Mouse (Mus musculus): ENCODE measurements at regions not wholly inside any gene's neighbourhood (a gene's known extent, or its start where the extent isn't known, plus 50 kb on each side); places are given as distances from the start of the nearest gene placed in this dataset.
A peak's percentile ranks its signal among the peaks of the same experiment; 100 is the strongest.

DNA sequence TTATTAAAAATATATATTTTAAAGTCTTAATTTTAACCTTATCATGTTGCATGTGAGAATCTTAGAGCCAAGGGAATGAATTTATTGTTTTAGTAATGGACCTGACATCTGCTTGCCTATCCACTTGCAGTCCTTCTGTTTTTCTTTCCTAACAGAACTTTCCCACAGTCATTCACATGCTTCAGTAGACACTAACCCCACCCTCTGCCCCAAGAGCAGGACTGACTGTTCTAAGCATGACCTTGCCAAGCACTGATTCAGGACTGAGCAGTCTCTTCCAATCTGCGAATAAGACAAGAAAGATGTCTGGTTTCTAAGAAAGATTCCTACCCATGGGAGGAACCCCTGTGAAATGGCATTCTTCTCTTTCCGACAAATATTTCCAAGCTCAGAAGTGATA lies 117.9 kb upstream of the Tll1 start:
- Histone ChIP-seq H3K9ac (replicated peaks; ENCODE audit: low read depth, low read length) (no peak overlapping the region), H3K27ac (ENCODE audit: low read length) (no peak overlapping the region), H3K9me3 (ENCODE audit: control insufficient read depth, low read length) (no peaks in the 10 kb centered on the region), H3K4me1 (replicated peaks; ENCODE audit: control insufficient read depth, insufficient read depth, low read length) (peaks cover 3% of the 10 kb centered on the region; the same call in 1 of the 2 replicates), H3K27me3 (replicated peaks; ENCODE audit: control insufficient read depth, insufficient read depth, low read length) (peaks cover 5% of the 10 kb centered on the region; the same call in 1 of the 2 replicates), H3K4me3 (replicated peaks; ENCODE audit: low read length) (no peak overlapping the region), H3K36me3 (ENCODE audit: control insufficient read depth, insufficient read depth) (no peaks in the 10 kb centered on the region), H3K4me2 (ENCODE audit: low read length) (no peak overlapping the region)
- no peak for ATAC-seq
- 91% methylated on average over 2 of the region's 2 CpGs for WGBS

DNA sequence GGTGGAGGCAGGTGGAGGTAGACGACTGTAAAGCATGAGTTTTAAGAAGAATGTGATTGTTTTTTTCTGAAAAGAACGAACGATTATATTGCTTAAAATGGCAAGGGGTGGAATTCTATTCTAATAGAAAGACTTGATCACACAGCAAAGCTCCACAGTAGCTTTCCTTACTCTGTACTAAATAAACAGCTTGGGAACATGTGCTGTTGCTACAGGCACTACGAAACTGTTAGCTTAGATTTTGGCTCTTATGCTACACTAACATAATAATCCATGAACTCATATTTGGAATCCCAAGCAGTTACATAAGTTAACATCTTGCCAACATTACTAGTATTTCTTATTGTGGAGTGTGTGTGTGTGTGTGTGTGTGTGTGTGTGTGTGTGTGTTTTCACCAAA lies 114.3 kb upstream of the Tll1 start:
- H3K4me2 ChIP-seq (ENCODE audit: low read length): no peak overlapping the region
- WGBS: 61% methylated on average over 4 of the region's 4 CpGs
- no peak overlapping the region for H3K9ac ChIP-seq (replicated peaks; ENCODE audit: low read depth, low read length)
- no peaks in the 10 kb centered on the region for H3K36me3 ChIP-seq (ENCODE audit: control insufficient read depth, insufficient read depth)
- H3K4me1 ChIP-seq (replicated peaks; ENCODE audit: control insufficient read depth, insufficient read depth, low read length): peaks cover 9% of the 10 kb centered on the region
- no peak overlapping the region for H3K27ac ChIP-seq (ENCODE audit: low read length)
- ATAC-seq: peak; percentile 81
- H3K27me3 ChIP-seq (replicated peaks; ENCODE audit: control insufficient read depth, insufficient read depth, low read length): peaks cover 5% of the 10 kb centered on the region; the same call in 1 of the 2 replicates
- no peak overlapping the region for H3K4me3 ChIP-seq (replicated peaks; ENCODE audit: low read length)
- H3K9me3 ChIP-seq (ENCODE audit: control insufficient read depth, low read length): no peaks in the 10 kb centered on the region

DNA sequence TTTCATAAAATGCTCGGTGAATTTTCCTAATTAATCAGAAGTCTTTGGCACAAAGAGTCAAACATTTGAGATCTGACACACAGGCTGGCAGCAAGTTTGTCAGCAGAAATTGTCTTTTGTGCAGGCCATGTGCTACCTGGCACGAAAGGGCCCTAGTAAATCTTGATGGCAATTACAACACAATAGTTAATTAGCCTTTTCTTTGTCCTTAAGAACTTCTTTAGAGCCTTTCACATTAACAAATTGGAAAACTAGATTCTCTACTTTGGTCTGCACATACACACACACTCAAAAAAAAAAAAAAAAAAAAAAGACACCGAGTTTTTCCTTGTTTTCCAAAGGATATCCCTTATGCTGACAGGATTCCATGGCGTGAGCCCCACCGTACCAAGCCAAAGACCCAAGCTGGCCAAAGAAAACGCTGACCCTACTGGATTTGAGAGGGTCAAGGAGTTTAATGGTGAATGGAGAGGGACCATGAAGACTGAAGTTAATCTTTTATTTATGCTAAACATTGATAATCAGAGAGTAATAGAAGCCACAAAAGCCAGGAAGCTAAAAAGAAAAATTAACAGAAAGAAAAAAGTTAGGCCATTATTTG lies 113.2 kb upstream of the Tll1 start:
- peak; percentile 74 for ATAC-seq
- peaks cover 9% of the 10 kb centered on the region for H3K4me1 ChIP-seq (replicated peaks; ENCODE audit: control insufficient read depth, insufficient read depth, low read length)
- 0 out of 2 replicates have a peak overlapping the region, but pooled peaks have one; percentile 3 for H3K4me2 ChIP-seq (ENCODE audit: low read length)

DNA sequence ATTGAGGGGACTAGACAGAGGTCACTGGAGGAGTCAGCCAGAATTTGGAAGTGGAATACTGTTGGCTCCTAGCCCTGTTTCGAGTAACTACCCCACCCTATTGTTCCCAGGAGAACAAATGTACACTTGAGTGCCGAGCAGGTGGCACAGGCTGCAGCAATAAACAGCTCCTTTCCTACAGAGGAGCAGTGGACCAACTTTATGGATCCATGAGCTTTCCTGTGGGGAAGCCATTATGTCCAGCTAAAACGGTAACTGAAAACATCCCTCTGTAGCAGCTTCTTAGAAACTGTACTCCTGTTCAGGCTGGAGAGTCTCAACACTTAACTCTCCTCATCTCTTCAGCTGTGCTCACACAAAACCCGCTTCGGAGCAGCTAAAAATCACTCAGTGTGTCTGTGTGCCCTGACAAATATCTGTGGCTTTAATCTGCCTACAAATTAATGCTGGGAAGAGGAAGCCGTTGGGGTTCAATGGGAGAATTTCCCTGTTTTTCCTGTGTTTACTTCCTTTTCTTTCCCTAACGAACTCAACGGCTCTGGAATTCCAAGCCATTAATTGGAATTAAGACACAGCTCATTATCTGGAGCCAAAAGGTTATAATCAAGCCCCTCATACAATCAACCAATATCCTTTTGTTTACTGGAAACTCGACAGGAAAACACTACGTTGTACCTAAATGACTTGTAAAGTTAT lies 112.6 kb upstream of the Tll1 start:
- Histone ChIP-seq H3K27me3 (replicated peaks; ENCODE audit: control insufficient read depth, insufficient read depth, low read length) (peaks cover 5% of the 10 kb centered on the region; the same call in 1 of the 2 replicates), H3K9me3 (ENCODE audit: control insufficient read depth, low read length) (0 out of 2 replicates have a peak, but pooled peaks cover 3% of the 10 kb centered on the region), H3K4me2 (ENCODE audit: low read length) (0 out of 2 replicates have a peak overlapping the region, but pooled peaks have one; percentile 3), H3K4me1 (replicated peaks; ENCODE audit: control insufficient read depth, insufficient read depth, low read length) (peaks cover 9% of the 10 kb centered on the region), H3K27ac (ENCODE audit: low read length) (no peak overlapping the region), H3K4me3 (replicated peaks; ENCODE audit: low read length) (no peak overlapping the region), H3K36me3 (ENCODE audit: control insufficient read depth, insufficient read depth) (no peaks in the 10 kb centered on the region), H3K9ac (replicated peaks; ENCODE audit: low read depth, low read length) (no peak overlapping the region)
- 2% methylated on average over 10 of the region's 10 CpGs for WGBS
- ATAC-seq: peak; percentile 57

More for the DNA sequence above, 113.2 kb upstream of the Tll1 start:
- H3K4me3 ChIP-seq (replicated peaks; ENCODE audit: low read length): no peak overlapping the region
- H3K9ac ChIP-seq (replicated peaks; ENCODE audit: low read depth, low read length): no peak overlapping the region
- no peak overlapping the region for H3K27ac ChIP-seq (ENCODE audit: low read length)
- H3K27me3 ChIP-seq (replicated peaks; ENCODE audit: control insufficient read depth, insufficient read depth, low read length): peaks cover 5% of the 10 kb centered on the region; the same call in 1 of the 2 replicates
- 10% methylated on average over 6 of the region's 6 CpGs for WGBS
- 0 out of 2 replicates have a peak, but pooled peaks cover under 1% of the 10 kb centered on the region for H3K9me3 ChIP-seq (ENCODE audit: control insufficient read depth, low read length)
- no peaks in the 10 kb centered on the region for H3K36me3 ChIP-seq (ENCODE audit: control insufficient read depth, insufficient read depth)

DNA sequence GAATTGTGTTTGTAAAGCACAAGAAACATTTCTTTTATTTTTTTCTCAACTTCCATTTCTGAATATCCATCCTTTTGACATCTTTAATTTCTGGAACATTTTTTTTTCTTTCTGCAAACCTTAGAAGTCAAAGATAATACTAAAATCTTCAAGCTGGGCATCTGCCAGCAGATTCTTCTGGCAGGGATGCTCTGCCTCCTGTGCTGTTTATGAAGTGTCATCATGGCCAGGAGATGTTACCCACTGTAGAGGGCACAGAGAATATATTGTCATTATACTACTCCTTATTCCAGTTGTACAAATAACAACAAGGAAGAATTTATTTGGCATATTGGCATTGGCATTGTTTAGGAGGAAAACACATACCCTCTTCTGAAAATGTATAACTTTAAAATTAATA lies 111.7 kb upstream of the Tll1 start:
- no peak for ATAC-seq
- Histone ChIP-seq H3K4me2 (ENCODE audit: low read length) (no peak overlapping the region), H3K4me1 (replicated peaks; ENCODE audit: control insufficient read depth, insufficient read depth, low read length) (peaks cover 9% of the 10 kb centered on the region), H3K9me3 (ENCODE audit: control insufficient read depth, low read length) (0 out of 2 replicates have a peak, but pooled peaks cover 3% of the 10 kb centered on the region), H3K27me3 (replicated peaks; ENCODE audit: control insufficient read depth, insufficient read depth, low read length) (peaks cover 5% of the 10 kb centered on the region; the same call in 1 of the 2 replicates), H3K36me3 (ENCODE audit: control insufficient read depth, insufficient read depth) (no peaks in the 10 kb centered on the region), H3K27ac (ENCODE audit: low read length) (no peak overlapping the region), H3K9ac (replicated peaks; ENCODE audit: low read depth, low read length) (no peak overlapping the region), H3K4me3 (replicated peaks; ENCODE audit: low read length) (no peak overlapping the region)

DNA sequence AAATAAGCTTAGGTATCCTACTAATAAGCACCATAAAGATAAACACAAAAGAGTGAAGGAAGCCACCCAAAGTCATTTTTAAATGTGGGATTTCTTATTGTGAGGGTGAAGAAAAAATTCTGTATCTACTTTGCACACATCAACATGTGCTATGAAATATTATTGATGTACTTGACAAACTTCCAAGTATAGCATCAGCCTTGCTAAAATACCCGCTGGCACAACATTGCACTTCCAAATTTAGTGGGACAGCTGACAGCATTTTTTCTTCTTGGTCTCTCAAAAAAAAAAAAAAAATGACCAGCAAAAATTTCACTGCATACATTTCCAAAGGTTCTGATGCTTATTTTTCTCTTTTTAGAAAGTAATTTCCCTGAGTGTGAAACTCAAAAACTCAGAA lies 101.9 kb upstream of the Tll1 start:
- Histone ChIP-seq H3K27me3 (replicated peaks; ENCODE audit: control insufficient read depth, insufficient read depth, low read length) (no peaks in the 10 kb centered on the region), H3K4me2 (ENCODE audit: low read length) (no peak overlapping the region), H3K9me3 (ENCODE audit: control insufficient read depth, low read length) (no peaks in the 10 kb centered on the region), H3K4me3 (replicated peaks; ENCODE audit: low read length) (no peak overlapping the region), H3K4me1 (replicated peaks; ENCODE audit: control insufficient read depth, insufficient read depth, low read length) (no peaks in the 10 kb centered on the region), H3K27ac (ENCODE audit: low read length) (no peak overlapping the region), H3K9ac (replicated peaks; ENCODE audit: low read depth, low read length) (no peak overlapping the region), H3K36me3 (ENCODE audit: control insufficient read depth, insufficient read depth) (no peaks in the 10 kb centered on the region)
- WGBS: 69% methylated on average over 1 of the region's 1 CpGs
- no peak for ATAC-seq

DNA sequence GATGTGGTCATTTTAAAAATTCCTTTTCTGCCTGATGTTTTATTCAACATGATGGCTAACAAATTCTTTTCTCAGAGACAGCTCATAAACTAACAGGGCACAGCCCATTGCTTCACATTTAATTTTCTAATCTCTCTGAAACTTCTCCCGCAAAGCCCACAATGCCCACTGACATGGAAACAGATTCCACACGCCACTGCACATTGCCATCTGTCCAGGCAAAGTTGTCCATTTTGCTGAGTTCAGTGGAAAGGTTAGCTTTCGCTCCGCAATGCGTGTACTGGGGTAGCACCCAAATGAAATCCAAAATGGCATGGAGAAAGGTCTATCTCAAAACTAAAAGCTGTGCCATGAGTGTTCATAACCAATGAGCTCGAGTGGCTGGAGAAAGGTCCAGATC lies 76.7 kb upstream of the Tll1 start:
- no peaks in the 10 kb centered on the region for H3K27me3 ChIP-seq (replicated peaks; ENCODE audit: control insufficient read depth, insufficient read depth, low read length)
- H3K9ac ChIP-seq (replicated peaks; ENCODE audit: low read depth, low read length): no peak overlapping the region
- WGBS: 89% methylated on average over 6 of the region's 6 CpGs
- no peaks in the 10 kb centered on the region for H3K36me3 ChIP-seq (ENCODE audit: control insufficient read depth, insufficient read depth)
- H3K4me1 ChIP-seq (replicated peaks; ENCODE audit: control insufficient read depth, insufficient read depth, low read length): 0 out of 2 replicates have a peak, but pooled peaks cover 2% of the 10 kb centered on the region
- H3K4me2 ChIP-seq (ENCODE audit: low read length): no peak overlapping the region
- H3K9me3 ChIP-seq (ENCODE audit: control insufficient read depth, low read length): no peaks in the 10 kb centered on the region
- no peak overlapping the region for H3K4me3 ChIP-seq (replicated peaks; ENCODE audit: low read length)
- H3K27ac ChIP-seq (ENCODE audit: low read length): no peak overlapping the region
- ATAC-seq: no peak

DNA sequence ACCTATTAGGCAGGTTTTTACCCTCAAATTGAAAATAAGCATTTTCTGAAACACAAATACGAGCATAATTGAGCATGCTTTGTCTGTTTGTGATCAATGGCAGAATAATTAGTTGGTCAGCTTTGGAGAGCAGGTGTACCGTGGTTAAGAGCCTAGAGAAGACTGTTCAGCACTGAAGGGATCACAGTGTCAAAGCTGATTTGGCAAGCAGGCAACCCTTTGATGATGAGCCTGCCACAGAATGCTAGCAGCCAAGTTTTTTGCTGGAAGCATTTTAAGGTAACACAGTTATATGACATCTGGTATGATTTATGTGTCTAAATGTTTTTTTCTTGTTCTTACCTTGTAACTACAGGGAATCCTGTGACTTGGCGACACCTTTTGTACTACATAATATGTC lies 75.5 kb upstream of the Tll1 start:
- no peak overlapping the region for H3K9ac ChIP-seq (replicated peaks; ENCODE audit: low read depth, low read length)
- no peak for ATAC-seq
- no peaks in the 10 kb centered on the region for H3K9me3 ChIP-seq (ENCODE audit: control insufficient read depth, low read length)
- no peak overlapping the region for H3K4me3 ChIP-seq (replicated peaks; ENCODE audit: low read length)
- no peak overlapping the region for H3K4me2 ChIP-seq (ENCODE audit: low read length)
- H3K36me3 ChIP-seq (ENCODE audit: control insufficient read depth, insufficient read depth): no peaks in the 10 kb centered on the region
- 0 out of 2 replicates have a peak, but pooled peaks cover 2% of the 10 kb centered on the region for H3K4me1 ChIP-seq (replicated peaks; ENCODE audit: control insufficient read depth, insufficient read depth, low read length)
- 35% methylated on average over 3 of the region's 3 CpGs for WGBS
- H3K27me3 ChIP-seq (replicated peaks; ENCODE audit: control insufficient read depth, insufficient read depth, low read length): no peaks in the 10 kb centered on the region
- H3K27ac ChIP-seq (ENCODE audit: low read length): no peak overlapping the region

DNA sequence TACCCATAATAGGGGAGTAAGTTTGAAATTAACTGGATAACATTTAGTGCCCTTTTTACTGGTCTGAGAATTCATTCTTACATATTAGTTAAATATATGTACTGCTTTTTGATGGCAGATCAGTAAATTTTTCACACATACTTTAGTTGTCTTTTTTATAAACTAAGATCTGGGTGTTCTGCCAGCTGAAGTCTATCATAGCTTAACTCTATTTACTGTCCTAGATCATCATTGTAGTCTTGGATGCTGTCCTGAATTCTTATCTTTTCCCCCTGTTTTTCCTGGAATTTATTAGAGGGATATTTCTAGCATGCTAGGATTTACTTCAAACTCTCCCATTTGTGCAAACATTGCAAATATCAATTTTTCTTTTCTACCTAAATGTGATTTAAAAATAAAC lies 74.3 kb upstream of the Tll1 start:
- H3K4me3 ChIP-seq (replicated peaks; ENCODE audit: low read length): no peak overlapping the region
- no peak for ATAC-seq
- no peaks in the 10 kb centered on the region for H3K27me3 ChIP-seq (replicated peaks; ENCODE audit: control insufficient read depth, insufficient read depth, low read length)
- no peak overlapping the region for H3K9ac ChIP-seq (replicated peaks; ENCODE audit: low read depth, low read length)
- H3K4me1 ChIP-seq (replicated peaks; ENCODE audit: control insufficient read depth, insufficient read depth, low read length): 0 out of 2 replicates have a peak, but pooled peaks cover 2% of the 10 kb centered on the region
- no peaks in the 10 kb centered on the region for H3K9me3 ChIP-seq (ENCODE audit: control insufficient read depth, low read length)
- no peak overlapping the region for H3K4me2 ChIP-seq (ENCODE audit: low read length)
- H3K27ac ChIP-seq (ENCODE audit: low read length): no peak overlapping the region
- H3K36me3 ChIP-seq (ENCODE audit: control insufficient read depth, insufficient read depth): no peaks in the 10 kb centered on the region

Data from forebrain, embryonic 16.5 days (tissue).